Mouse (Mus musculus) CD4-positive, CD25-positive, alpha-beta regulatory T cell, adult 9 weeks (primary cell): ENCODE measurements around the gene Rtn4ip1. TPM values are rescaled to one million over a fixed set of nuclear protein-coding genes. Genes with fewer than 3 reads are reported as not detected.

ENCODE experiments used
- polyA plus RNA-seq: library from polyadenylated mRNA; unstranded; fragments of 100-300 nt; shearing (Covaris generic); gene quantifications from one replicate; pipeline ENCODE4 v1.2.1, GENCODE M21; 2017

Gene Rtn4ip1
- 17.2 TPM for polyA plus RNA-seq

GRCm38 (mm10) chr10:43901578-43902194 lies at the start of gene Rtn4ip1, which contains the start of gene Qrsl1:
TSS of gene Rtn4ip1 (plus strand) at chr10:43901807.
TSS of gene Qrsl1 (minus strand) at chr10:43901745.

Other genes with a start within 250 kb of the Rtn4ip1 start
- 24.8 TPM for gene Qrsl1, start 62 bp upstream of the Rtn4ip1 start, polyA plus RNA-seq
- 29.9 TPM for gene Crybg1, start 247.0 kb downstream of the Rtn4ip1 start, polyA plus RNA-seq